Mouse (Mus musculus) ovary, adult 2 months (tissue): Measurements from ENCODE around the gene Herc3. TPM values are rescaled to one million over a fixed set of nuclear protein-coding genes. Genes with fewer than 3 reads are reported as not detected.

Source experiments
- polyA plus RNA-seq: library from polyadenylated mRNA; depleted of rRNA; stranded (reverse); fragments of >200 nt; gene quantifications from 2 replicates; pipeline ENCODE4 v1.2.3, GENCODE M21; 2012; rRNA removed

Gene Herc3
- 21.1 and 27.6 TPM in 2 replicates for polyA plus RNA-seq

DNA sequence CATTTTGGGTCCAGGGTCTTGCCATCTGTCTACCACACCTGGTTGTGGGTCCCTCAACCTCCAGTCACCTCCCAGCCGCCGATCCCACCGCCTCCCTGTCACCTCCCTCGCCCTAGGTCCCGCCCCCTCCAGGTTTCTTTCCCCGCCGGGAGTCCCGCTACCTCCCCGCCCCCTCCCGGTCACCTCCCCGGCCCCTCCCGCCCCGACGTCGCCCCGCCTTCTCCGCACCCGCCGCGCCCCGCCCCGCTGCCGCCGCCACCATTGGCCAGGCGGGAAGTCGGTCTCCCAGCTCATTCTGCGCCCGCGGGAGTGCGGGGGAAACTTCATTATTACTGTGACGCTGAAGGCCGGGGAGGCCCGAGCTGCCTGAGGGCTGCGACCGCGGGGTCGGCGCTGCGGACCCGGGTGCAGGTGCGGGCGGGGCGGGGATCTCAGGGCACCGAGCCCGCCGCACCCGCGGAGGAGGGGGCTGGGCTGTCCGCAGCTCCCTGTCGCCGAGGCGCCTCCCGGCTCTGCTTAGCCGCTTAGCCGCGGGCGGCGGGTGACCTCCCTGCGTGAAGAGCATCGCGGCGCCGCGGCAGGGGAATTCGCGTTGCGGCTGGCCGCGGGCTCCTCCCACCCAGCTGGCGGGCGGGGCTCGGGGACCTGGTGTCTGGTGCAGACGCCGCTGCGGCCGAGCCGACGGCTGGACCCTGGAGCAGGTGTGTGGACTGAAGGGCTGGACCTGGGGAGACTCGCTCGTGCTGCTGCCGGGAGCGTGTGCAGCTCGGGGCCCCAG, at the start of gene Herc3:
Herc3 (plus strand) TSS at position 234 of the 778 bp plus-strand sequence.

DNA sequence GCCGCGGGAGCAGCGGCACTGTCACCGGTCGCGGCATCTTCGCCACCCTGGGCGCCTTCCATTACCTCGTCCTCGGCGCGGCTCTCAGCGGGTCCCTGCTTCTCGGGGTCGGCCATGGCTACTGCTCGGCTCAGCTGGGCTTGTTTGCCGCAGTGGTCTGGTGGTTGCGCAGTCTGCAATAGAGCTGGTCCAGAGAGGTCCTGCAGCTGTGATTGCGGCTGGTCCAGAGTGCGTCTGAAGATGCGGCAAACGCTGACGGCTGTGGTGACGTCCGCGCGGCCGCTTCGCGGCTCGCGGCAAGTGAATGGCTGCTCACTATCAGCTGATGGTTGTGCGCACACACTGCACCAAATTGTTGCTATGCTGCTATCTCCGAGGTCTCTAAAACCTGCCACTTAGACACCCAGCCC, 75.6 kb downstream of the Herc3 start, which contains the start of gene Nap1l5:
Nap1l5 (minus strand) TSS at position 225 of the 410 bp plus-strand sequence.

Other genes starting within 250 kb of the Herc3 start
- gene Abcg2, start 246.9 kb upstream of the Herc3 start, polyA plus RNA-seq = 3.8 and 5.5 TPM in 2 replicates
- gene Nap1l5, start 75.6 kb downstream of the Herc3 start, polyA plus RNA-seq = 102 and 144 TPM in 2 replicates
- 12.6 and 18.2 TPM in 2 replicates for gene Fam13a, start 193.1 kb downstream of the Herc3 start, polyA plus RNA-seq